Mouse (Mus musculus): ENCODE measurements around the gene Lrrc31. TPM values are rescaled to one million over a fixed set of nuclear protein-coding genes. Genes with fewer than 3 reads are reported as not detected.
"Not testable (repeated sequence)": the region's sequence is repeated elsewhere in the genome, so short reads cannot be mapped to it uniquely, and the experiment has no call there.

The Lrrc31 gene
- polyA plus RNA-seq (2015; fragmentation: Nextera tagmentation; extraction: Ambion mirVana) = 0.14 and 0.27 TPM in 2 replicates

DNA sequence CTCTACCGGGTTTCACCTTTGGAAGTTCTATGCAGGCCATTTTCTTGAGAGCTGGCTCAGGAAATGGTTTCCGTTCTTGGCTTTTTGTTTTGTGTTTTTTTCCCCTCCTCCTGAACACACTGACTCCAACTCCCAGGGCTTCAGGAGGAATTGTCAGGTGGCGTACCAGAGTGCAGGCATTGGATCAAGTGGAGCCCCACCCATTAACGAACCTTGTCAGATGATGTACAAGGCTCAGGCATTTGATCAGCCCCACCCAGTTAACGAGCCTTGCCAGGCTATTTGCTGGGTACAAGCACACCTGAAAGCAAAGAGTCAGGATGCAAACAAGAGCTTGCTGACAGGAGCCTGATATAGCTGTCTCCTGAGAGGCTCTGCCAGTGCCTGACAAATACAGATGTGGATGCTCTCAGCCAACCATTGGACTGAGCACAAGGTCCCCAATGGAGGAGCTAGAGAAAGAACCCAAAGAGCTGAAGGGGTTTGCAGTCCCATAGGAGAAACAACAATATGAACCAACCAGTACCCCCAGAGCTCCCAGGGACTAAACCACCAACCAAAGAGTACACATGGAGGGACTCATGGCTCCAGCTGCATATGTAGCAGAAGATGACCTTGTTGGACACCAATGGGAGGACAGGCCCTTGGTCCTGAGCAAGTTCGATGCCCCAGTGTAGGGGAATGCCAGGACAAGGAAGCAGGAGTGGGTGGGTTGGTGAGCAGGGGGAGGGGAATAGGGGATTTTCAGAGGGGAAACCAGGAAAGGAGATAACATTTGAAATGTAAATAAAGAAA is at the start of gene Lrrc31:
Gene Lrrc31, minus strand, starts transcription at position 133 of the 795 bp plus-strand sequence.
- DNase-seq (ENCODE audit: low spot score) = not testable (repeated sequence)

DNA sequence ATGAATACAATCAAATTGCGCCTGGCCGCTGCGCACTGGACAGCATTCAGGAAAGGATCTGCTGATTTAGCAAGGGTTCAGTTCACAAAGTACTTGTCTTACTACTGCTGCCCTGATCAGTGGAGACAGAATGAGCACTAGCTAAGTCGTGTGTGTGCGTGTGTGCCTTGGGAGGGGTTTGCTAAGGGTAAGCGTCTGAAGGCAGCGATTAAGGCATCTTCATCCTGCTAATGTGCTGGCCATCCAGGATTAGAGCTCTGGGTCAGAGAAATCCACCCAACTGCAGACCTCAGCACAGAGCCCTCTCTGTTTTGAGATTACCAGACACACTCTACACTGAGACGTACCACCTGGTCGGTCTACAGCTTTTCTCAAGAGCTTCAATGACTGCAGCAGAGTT is 48.7 kb upstream of the Lrrc31 start:
- DNase-seq (ENCODE audit: low spot score) = no peak

DNA sequence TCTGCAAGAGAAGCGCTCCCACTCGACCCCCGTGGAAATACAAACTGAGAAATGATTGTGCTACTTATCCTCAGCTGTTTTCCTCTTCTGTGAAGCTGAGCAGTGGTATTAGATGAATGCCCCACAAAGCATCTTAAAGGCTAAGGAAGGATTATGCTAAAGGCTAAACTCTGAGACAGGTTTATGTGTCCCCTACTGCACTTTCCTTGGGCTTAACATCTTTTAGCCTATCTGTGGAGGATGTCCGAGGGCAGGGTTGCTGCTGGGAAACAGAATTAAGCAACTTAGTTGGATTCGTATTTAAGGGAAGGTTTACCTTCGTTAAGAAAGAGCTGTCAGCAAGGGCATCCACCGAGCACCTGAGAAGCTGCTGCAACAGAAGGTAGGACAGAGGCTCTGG is 46.4 kb upstream of the Lrrc31 start, which contains the start of gene Samd7:
Gene Samd7, plus strand, starts transcription at position 288 of the 400 bp plus-strand sequence.
- no peak for DNase-seq (ENCODE audit: low spot score)

DNA sequence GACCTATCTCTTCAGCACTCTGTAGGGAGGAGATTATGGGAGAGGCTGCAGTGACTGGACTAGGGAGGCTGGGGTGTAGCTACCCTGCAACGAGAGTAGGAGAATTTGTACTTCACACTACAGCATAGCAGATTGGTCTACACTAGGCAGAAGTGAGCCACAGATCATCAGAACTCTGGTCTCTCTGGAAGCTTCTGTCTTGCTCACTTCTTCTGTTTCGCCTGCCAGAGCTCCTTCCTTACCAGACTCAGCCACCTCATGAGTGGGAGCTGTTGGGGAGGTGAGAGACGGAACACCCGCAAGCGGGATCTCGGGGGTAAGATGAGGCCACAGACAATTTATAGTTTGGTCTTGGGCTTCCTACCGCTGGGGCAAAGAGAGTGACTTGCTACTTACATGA is 43.2 kb upstream of the Lrrc31 start:
- DNase-seq (ENCODE audit: low spot score) = no peak

DNA sequence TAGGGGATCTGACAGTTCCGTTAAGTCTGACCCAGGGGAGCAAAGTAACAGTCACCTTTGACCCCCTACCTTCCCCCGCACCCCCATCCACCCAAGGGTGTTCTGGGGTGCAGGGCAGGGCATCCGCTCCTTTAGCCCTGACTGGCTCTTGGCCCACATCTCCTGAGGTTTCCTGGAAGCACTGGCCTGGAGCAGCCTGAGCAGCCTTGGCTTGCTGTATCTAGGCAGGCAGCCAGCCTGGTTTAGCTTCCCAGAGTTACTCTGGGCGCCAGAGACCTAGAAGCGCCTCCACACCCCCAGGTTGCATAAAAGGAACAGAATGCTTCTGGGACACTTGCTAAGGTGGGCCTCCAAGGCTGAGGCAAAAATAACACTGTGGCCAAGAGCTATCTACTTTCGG is 41.7 kb upstream of the Lrrc31 start:
- no peak for DNase-seq (ENCODE audit: low spot score)

DNA sequence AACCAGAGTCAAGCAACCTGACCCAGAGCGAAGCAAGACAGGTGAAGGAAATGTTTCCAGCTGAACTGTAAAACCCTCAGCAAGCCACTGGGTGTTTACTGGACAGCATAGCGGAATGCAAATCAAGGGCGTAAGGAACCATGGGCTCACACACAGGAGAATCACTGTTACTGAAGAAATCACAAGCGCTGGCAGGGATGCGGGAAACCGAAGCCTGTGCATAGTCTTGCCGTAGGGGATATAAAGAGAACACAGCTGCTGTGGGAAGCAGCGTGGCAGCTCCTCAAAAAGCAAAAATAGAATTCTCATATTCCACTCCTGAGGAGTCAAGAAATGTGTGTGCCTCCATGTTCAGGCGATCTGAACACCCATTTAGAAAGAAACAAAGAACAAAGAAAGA is 37.2 kb upstream of the Lrrc31 start:
- no peak for DNase-seq (ENCODE audit: low spot score)

DNA sequence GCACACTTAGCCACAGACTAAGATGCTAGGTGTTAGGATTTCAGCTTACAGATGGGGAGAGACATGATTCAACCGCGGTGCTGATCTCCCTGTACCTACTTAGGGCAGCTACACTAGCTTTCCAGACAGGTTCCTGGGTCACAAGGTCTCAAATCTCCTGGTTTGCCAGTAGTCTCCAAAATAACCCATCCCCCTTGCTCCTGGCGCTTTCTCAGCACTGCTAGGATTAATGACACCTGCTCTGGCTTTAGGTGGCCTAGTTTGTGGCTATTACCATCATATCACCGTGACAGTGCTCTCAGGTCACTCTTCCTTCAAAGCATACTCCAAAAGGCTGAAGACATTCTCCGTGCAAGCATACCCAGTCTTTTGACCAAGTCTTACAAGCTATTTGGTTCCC is 29.4 kb upstream of the Lrrc31 start:
- no peak for DNase-seq (ENCODE audit: low spot score)

DNA sequence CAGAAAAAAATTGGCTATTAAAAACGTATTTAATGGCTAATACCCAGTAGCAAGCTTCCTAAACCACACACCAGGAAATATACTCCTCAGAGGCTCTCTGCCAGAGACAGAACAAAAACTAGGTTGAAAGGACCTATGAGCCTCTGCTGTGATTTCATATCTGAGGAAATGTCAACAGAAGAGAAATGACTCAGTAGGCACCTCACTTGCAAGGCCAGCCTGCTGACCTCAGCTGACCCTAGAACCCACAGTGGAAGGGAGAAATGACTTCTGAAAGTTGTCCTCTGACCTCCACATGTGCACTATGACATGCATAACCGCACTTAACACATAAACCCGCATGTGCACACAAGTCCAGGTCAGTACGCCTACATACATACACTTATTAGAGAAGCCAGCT is 27.6 kb upstream of the Lrrc31 start:
- DNase-seq (ENCODE audit: low spot score) = no peak

DNA sequence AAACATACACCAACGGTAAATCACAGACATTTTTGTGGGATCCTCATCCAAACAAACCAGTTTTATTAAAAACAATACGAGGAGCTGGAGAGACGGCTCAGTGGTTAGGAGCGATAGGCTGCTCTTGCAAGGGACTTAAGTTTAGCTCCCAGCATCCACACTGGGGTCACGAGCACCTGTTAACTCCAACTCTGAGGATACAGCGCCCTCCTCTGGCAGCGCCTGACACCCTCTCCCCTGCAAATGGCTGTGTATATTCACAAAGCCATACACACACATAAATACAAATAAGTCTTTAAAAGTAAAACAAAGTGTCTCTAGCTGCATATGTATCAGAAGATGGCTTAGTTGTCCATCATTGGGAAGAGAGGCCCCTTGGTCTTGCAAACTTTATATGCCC is 25.9 kb upstream of the Lrrc31 start:
- DNase-seq (ENCODE audit: low spot score) = no peak

DNA sequence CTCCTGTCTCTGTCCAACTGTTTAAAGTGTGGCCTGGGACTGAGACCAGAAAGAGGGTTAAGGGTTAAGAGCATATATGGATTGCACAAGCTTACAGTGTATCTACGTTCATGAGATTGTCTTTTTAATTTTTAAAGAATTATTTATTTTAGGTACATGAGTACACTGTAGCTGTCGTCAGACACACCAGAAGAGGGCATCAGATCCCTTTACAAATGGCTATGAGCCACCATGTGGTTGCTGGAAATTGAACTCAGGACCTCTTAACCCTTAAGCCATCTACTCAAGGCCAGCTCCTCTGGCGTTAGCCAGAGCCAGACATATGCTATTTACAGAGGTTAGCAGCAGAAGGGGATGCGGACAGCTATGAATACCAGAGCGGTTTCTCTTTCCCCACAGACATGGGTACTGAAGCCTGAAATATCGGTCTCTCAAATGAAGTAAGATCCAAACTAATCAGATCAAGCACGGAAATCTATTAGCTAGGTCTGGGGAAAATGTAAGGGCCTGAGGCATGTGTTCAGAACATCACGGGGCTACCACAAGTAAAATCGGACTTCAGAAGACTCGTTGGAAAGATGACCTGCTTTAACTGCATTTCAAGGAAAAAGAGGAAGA is 25.3 kb upstream of the Lrrc31 start:
- DNase-seq (ENCODE audit: low spot score) = no peak

DNA sequence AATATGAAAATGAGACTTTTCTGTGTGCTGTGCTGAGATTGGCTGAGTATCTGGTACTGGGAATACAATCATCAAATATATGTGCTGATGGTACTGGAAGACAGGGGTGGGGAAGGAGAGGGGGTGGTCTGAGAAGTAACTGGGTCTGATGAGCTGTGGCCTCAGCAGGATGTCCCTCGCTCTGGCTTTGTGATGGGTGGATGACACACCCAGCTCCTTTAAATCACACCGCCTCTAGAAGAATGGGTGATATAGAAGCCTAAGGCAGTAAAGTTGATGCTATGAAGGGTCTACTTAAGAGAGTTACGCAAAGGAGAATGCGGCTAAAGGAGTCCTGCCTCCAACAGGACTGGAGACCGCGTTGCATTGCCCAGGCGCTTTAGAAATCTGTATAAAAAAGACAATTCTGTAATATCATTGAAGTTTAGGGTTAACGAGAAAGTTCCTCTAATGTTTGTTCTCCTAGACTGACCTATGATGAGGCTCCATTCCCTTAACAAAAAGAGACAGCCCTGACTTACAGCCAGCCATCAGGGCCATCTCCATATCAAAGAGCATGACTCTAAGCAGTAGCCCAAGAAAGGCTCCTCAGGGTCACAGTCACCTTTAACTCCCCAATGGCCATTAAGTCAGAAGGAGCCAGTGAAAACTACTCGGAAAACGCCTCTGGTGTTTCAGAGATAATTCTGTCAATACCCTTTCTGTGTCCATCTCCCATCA is 24.6 kb upstream of the Lrrc31 start:
- DNase-seq (ENCODE audit: low spot score) = no peak

DNA sequence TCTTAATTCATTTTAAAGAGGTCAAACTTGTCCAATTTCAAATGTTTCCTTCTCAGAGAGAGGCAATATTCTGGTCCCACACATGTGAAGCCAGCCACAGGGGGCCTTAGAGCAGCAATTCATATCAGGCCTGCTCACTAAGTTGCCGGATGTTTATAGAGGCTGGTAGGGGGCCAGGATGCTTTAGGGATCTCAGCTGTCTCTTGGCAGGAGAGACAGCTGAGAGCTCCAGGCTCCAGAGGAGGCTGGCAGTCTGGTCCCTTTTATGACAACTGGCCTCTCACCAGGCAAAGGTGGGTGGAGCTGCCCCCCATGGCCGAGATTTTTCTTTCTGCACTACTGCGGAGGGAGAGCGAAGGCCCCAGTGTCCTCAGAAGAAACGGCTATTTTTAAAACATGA is 23.5 kb upstream of the Lrrc31 start:
- no peak for DNase-seq (ENCODE audit: low spot score)

DNA sequence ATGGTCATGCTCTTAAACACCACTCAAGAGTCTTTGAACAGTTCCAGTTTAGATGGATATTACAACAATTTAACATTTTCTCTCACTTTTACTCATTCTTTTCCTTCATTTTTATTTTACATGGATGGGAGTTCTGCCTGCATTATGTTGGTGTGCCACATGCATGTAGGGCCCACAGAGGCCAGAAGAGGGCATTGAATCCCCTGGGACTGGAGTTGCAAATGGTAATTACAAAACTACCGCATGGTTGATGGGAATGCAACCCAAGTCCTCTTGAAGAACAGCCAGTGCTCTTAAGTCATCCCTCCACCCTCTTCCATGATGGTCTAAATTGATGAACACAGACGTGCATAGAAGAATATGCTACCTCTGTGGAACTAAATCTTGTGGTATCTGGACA is 22.8 kb upstream of the Lrrc31 start:
- DNase-seq (ENCODE audit: low spot score) = no peak

DNA sequence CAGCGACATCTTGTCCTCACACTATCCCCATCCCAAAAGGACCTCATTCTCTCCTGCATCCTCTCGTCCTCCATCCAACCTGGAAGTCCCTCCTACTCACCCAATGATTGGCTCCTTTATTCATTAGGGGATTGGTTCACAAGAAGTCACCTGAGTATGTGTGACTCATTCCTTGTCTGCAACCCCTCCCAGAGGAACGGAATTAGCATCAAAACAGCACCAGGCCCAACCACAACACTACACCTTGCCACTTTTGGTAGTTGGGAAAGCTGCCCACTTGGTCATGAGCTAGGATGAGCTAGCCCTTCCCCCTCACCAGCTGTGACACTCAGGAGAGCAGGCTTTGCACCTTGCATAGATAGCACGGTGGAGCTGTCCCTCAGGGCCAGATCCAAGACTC is 22.4 kb upstream of the Lrrc31 start:
- no peak for DNase-seq (ENCODE audit: low spot score)

DNA sequence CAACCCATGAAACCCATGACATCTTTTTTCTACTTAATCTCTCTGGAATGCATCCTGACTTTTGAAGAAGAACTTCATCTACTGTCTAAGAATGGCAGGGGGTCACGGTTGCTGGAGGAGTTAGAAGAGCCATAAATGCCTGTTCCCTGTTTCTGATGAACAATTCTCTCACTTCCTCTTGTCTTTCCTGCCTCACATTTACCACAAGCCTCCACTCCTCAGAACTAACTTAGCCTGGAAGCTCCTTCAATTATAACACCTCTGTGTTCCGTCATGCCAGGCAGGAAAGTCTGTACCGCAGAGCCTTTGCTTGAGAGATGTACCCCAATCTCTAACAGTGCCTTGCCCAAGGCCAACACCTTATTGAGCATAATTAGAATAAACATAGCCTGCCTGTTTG is 19.0 kb upstream of the Lrrc31 start:
- no peak for DNase-seq (ENCODE audit: low spot score)

DNA sequence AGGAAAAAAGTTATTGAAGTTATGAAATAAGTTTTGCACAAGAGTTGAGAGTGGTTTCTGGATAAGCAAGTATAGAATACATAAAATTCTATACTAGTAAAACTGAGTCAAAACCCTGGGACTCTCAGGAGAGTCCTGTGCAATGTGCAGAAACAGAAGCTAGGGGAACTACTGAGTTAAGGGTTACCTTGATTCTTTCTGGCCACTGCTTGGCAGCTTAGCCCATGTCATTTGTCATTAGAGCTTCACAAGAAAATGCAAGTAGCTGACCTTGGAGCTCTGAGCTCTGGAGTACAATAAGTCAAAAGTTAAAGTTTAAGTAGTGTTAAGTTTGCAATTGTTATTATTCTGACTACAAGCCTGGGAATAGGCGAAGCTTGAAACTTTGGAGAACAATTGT is 13.7 kb upstream of the Lrrc31 start:
- DNase-seq (ENCODE audit: low spot score) = no peak

DNA sequence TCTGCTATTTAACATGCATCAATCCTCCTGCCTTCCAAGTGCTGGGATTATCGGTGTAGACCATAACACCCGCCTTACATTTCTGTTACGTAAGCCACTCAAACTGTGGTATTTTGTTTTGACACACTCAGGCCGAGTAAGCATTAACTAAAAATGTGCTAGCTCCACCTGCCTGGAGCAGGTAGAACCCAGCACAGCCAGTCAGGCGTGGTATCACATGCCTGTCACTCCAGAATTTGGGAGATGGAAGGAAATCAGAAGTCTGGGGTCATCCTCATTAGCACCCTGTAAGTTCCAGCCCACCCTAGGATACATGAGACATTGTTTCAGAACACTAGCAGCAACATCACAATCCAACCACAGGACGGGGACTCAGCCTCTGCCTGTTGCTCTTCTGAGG is 10.5 kb upstream of the Lrrc31 start:
- DNase-seq (ENCODE audit: low spot score) = no peak

DNA sequence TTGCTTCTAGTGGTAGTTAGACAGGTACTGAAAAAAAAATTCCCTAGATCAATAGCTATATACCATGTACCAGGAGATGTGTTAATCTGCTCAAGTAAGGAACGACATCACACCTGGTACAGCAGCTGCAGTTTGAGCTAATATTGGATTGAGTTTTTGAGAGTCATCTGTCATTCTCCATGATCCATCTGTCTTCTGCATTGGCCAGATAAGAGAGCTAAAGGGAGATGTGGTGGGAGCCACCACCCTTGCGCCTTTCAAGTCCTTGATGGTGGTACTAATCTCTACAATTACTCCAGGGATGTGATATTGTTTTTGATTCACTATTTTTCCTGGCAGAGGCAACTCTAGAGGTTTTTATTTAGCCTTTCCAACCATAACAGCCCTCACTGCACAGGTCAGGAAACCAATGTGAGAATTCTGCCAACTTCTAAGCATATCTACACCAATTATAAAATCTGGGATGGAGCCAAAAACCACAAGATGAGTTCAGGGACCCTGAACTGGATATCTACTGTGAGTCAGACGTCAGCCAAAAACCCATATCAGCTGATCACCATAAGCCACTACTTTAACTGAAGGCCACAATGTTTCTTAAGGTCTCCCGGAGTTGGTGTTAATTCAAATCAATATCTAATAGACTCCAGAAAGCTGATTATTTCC is 7.1 kb upstream of the Lrrc31 start:
- no peak for DNase-seq (ENCODE audit: low spot score)

DNA sequence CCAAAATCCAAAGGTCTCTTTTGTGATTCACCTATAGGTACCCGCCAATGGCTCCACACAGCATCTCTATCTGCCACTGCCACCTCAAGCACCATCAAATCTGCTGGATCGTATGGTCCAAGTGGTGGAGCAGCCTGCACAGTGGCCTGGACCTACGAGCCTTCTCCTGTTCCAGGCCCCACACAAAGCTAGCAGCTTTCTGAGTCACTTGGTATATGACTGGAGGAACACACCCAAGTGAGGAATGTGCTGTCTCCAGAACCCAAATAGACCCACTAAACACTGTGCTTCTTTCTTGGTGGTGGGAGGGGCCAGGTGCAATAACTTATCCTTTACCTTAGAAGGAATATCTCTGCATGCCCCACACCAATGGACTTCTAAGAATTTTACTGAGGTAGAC is 6.3 kb upstream of the Lrrc31 start:
- DNase-seq (ENCODE audit: low spot score) = no peak

DNA sequence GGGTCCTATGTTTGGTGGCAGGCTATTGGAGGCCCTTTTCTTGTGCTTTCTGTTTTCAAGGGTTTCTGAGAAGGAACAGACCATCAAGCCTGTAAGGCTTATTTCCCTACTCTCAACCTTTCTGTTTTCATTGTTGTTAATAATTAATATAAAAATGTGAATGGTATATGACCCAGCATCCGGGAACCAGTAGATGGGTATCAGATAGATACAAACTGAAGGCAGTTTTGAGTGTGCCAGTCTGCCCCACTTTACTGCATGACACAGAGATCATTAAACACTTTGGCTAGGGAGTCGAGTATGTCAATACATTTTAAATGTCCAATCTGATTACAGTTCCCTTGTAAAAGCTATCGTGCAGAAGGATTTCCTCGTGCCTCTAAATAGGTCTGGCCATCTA is 1.8 kb downstream of the Lrrc31 start:
- DNase-seq (ENCODE audit: low spot score) = no peak

DNA sequence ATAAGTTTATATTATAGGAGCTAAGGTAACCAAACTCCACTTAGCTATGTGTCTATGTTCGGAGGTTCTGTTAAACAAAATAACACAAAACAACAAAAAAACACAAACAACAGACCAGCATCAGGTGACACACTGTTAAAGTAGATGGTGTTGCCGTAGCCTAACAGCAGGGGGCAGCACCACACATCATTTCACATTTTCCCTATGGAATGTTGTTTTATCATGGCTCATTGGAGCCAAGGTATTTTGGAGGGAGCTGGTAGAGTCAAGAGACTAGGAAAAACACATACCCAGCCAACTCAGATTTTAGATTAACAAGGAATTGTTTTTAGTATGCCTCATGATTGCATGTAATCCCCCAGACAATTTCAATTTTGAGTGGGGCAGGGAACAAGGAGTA is 3.3 kb downstream of the Lrrc31 start:
- DNase-seq (ENCODE audit: low spot score) = no peak

DNA sequence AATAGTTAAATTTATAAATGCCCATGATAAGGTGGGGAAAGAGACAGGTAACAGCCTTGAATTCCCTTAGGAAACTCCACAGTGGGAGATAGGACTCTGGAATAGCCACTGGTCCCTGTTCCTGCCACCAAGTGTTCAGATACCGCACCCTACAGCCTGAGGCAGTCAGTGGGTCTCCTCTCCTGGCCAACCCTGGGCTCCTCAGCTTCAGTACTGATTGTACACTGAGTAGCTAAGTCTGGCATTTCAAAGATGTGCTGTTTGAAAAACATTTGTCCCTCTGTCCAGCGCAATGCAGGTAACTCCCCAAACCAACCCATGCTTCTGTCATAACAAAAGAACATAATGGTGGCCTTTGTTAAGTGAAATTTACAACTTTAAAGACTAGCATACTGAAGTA is 4.0 kb downstream of the Lrrc31 start:
- DNase-seq (ENCODE audit: low spot score) = no peak
